Mouse (Mus musculus) liver, postnatal 0 days (tissue): ENCODE measurements at regions not wholly inside any gene's neighbourhood (a gene's known extent, or its start where the extent isn't known, plus 50 kb on each side); places are given as distances from the start of the nearest gene placed in this dataset.

Source experiments
- CTCF ChIP-seq: sonication (generic); IDR thresholded peaks from 2 replicates; pipeline ENCODE4 v1.5.1; 2016; ENCODE audit warnings: antibody characterized with exemption, low read depth
- EP300 ChIP-seq: IDR thresholded peaks from 2 replicates; pipeline ENCODE4 v1.6.1; 2016; ENCODE audit warnings: antibody characterized with exemption, low read depth, mild to moderate bottlenecking

DNA sequence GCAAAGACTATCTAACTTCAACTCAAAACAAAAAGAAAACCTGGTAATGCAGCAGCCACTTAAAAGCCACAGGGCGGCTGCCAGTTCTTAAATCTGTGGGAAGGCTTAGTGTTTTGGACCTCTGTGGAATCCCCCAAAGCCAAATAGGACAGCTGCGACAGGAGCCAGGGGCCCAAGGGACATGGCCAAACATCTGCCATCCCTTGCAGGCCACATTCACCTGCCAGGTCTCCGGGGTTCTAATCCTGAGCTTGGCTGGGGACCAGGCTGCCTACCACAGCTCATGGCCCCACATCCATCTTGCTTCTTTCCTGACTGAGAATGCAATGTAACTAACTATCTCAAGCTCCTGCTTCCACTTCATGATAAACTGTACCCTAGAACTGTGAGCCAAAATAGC is 206.3 kb upstream of the Map3k1 start:
- no peak for TF ChIP-seq CTCF
- TF ChIP-seq EP300, result no peak
